Mouse (Mus musculus): ENCODE data around the gene Rnf26.

The Rnf26 gene

GRCm38 (mm10) chr9:44073115-44073514 is 40.2 kb downstream of the Rnf26 start:
- DNase-seq, result no peak

GRCm38 (mm10) chr9:44072599-44072915 is 40.8 kb downstream of the Rnf26 start:
- DNase-seq, result no peak

- no peak for DNase-seq
Observed at GRCm38 (mm10) chr9:44071914-44072598, 41.3 kb downstream of the Rnf26 start.

DNA sequence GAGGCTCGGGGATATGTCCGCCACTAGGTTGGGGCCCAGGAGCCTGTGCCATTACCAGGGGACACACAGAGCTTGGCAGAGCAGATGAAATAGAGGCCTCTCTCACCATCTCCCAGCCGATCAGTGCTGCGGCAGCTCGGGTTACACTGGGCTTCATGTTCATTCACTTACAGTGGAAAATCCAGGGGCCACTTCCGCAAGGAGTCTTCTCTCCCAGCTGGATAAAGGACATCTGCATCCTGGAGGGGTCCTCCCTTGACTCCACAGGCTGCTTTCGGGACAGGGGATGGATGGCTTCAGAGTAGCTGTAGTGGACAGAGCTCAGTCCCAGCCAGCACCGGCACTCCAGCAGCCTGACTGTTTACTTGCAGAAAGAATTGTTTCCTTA is 42.5 kb downstream of the Rnf26 start:
- DNase-seq, result no peak

DNA sequence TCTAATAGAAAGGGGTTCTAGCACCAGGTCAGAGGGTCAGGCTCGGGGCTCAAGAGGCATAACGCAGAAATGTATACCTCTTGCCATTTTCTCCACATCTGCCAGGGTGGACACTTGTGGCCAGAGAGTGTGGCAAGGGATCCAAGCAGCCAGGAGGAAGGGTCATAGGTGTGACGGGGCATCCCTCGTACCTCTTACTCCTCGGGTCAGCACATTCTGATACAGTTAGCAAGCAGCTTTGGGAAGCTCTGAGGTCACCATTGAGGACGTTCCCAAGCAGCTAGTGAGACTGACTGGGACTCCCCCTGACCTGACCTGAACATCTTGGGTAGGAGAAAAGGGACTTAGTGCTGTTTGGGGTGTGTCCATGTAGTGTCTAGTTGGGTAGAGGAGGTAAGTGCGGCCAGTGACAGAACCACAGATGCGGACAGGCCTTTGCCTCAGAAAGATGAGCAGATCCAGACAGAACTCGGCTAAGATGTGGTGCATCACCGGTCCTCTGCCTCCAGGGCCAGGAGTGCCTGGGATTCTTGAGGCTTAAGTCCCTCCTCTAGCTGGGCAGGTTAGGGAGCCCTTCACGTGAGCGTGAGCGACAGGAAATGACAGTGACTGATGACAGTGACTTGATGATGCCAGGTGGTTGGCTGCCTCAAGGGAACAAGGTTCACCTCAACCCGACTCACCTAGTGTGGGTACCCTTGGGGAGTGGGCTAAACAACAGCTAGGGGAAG is 43.0 kb downstream of the Rnf26 start:
- DNase-seq, result no peak

DNA sequence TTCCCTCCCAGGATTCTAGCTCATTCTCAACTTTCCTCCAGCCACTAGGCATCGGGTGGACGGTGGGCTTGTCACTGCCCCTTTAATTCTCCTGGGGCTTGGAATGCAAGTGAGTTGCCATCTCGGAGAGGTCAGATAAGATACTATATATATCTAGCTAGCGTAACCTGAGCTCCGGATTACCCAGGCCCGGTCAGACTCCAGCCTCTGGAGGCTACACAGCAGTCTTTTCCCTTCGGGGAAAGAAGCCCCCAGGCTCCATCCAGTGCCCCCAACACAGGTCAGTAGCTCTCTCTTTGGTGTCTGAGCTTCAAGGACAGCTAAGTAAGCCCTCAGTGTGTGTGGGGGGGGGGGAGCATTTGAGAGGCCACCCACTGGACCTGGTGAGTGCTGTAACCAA is 44.1 kb downstream of the Rnf26 start:
- no peak for DNase-seq

- no peak for DNase-seq
Observed at GRCm38 (mm10) chr9:44067960-44068330, 45.4 kb downstream of the Rnf26 start.

DNA sequence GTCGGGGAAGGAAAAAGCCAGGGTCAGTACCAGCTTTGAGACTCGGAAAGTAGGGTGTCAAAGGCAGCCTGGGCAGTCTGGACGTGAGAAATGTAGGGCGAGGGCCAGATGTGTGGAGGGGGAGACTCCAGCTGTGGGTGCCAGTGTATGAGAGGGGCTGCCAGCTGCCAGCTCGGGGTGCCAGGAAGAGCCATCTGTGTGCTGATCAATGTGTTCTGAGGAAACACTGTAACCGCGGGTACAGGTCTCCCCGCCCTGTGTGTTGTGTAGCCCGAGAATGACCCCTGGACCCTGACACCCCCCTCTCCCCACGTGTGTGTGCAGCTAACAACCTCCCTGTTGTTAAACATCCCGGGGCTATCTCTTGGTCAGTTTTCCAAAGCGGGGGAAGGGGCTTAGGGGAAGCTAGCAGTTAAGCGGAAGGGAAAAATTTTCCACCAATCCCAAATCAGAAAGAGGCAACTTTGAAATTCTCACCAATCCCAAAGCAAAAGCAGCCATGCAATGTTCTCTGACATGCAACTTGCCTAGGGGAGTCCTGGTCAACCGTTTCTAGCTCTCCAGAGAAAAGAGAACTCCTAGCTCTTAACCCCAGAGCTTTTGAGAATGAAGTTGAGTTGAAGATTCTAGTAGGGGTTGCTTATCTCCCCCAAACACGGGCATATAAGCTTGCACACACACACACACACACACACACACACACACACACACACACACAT is 45.9 kb downstream of the Rnf26 start:
- no peak for DNase-seq

DNA sequence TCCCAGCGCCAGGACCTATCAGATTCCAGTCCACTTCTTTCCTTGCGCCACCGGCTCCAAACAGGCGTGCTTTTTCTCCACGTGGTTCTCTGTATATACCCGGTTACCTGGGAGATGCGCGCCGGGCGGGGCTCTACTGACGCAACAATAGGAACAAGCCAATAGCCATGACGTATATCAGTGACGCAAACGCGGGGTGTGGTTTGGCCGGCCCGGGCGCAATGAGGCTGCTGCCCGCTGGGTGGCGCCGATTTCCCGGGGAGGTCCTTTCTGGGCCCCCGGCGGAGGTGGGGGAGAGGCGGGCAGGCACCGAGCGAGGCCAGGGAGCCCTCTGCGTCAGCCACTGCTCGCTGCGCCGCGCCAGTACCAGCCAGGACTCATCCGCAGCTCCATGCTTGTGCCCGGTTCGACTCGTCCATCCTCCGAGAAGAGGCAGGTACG is 46.5 kb downstream of the Rnf26 start, which contains the start of gene Usp2:
Gene Usp2, plus strand, starts transcription at position 237 of the 441 bp plus-strand sequence.
- peak; percentile 100 for DNase-seq

DNA sequence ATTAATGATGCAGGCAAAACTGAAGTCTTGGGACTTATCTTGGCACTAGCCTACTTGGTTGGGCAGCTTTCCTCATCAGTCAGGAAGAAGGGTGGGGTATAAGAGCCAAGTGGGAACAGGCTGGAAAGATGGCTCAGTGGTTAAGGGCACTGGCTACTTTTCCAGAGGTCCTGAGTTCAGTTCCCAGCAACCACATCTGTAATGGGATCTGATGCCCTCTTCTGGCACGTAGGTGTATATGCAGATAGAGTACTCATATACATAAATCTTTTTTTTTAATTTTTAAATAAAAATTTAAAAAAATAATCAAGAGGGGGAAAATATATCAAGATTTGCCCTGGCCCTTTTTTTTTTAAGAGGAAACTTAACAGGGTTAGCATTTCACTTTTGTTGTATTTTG is 48.1 kb downstream of the Rnf26 start:
- no peak for DNase-seq

GRCm38 (mm10) chr9:44058606-44059005 is 54.7 kb downstream of the Rnf26 start:
- DNase-seq, result no peak

DNA sequence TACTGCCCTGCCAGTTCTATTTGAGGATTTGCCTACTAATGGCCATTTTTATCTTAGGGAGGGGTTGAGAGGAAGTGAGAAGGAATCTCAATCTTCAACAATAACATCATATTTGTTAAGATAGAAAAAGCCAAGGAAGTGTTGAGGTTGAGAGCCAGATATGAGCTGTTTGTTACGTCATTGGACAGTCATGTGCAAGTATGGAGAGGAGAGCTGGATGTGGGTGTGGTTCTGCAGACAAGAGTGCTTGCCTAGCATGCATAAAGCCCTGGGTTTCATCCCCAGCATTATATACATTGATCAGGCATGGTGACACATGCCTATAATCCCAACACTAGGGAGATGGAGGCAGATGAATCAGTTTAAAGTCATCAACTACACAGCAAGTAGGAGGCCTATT is 59.4 kb downstream of the Rnf26 start:
- DNase-seq, result no peak

DNA sequence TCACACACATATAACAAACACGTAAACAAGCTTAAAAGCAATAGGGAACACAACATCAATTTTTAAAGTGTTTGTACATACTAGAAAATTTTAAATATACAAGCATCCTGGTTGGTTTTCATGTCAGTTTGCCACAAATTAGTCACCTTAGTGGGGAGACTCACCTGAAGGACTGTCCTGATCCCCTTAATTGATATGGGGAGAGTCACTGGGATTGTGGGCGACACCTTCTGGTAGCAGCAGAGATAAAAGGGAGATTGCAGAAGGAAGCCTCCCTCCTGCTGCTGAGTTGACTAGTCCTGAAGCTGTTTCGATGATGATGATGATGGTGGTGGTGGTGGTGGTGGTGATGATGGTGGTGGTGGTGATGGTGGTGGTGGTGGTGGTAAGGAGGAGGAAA is 60.5 kb downstream of the Rnf26 start:
- DNase-seq, result no peak

GRCm38 (mm10) chr9:44049381-44050165 is 63.7 kb downstream of the Rnf26 start:
- no peak for DNase-seq

- no peak for DNase-seq
Observed at GRCm38 (mm10) chr9:44048541-44049380, 64.6 kb downstream of the Rnf26 start.

GRCm38 (mm10) chr9:44047571-44048490 is 65.5 kb downstream of the Rnf26 start:
- no peak for DNase-seq

DNA sequence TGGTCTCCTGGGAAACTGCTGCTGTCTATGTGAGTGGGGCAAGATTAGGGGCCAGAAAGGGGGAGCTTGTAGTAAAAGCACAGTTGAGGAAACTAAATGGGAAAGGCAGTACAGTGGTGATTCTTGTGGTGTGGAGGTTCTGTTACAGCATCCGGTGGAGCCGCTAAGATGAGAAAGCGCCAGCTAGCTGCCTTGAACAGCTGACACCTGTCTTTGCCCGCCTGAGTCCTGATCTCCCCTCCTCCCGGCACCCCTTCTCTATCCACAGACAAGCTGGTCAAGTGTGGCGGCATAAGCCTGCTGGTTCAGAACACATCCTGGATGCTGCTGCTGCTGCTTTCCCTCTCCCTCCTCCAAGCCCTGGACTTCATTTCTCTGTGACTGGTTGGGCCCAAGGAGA is 66.2 kb downstream of the Rnf26 start:
- DNase-seq, result no peak

- no peak for DNase-seq
Observed at GRCm38 (mm10) chr9:44046426-44046825, 66.9 kb downstream of the Rnf26 start.

DNA sequence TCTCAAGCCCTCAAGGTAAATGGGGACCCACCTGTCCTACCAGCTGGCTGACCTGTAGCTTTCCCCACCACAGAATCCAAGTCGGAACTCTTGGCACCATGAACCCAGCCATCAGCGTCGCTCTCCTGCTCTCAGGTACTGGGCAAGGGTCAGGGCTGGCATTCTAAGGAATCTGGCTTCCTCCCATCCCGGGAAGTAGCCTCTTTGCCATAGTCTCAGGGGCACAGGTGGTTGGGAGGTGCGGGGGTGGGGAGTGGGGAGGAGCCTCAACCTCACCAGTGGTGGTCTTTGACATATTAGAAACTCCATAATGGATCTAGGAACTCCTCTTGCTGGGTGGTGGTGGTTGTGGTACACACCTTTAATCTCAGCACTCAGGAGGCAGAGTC is 67.4 kb downstream of the Rnf26 start:
- DNase-seq, result no peak
